Mouse (Mus musculus) hindbrain, embryonic 13.5 days (tissue): ENCODE data around the gene St3gal4. TPM values are rescaled to one million over a fixed set of nuclear protein-coding genes. Genes with fewer than 3 reads are reported as not detected.
A peak's percentile ranks its signal among the peaks of the same experiment; 100 is the strongest.

Experiments
- ATAC-seq: fragments of 200-750 bp; cut with Nextera tagmentation; 2 replicates; pipeline ENCODE4 v1.8.0; 2017; ENCODE audit warnings: moderate TSS enrichment; ENCODE audit not compliant: low FRiP score
- H3K27ac ChIP-seq: fragments of 300-500 bp; sonication (generic); 2 replicates; pipeline ENCODE4 v1.5.1; 2015; ENCODE audit warnings: inconsistent platforms, mild to moderate bottlenecking, moderate library complexity
- H3K27me3 ChIP-seq: fragments of 300-500 bp; sonication (generic); 2 replicates; pipeline ENCODE4 v1.6.1; 2015; ENCODE audit warnings: mild to moderate bottlenecking, inconsistent platforms
- H3K36me3 ChIP-seq: fragments of 300-500 bp; sonication (generic); 2 replicates; pipeline ENCODE4 v1.6.1; 2015; ENCODE audit warnings: mild to moderate bottlenecking, inconsistent platforms
- H3K4me1 ChIP-seq: fragments of 300-500 bp; sonication (generic); replicated peaks from 2 replicates; pipeline ENCODE4 v1.6.1; 2015; ENCODE audit warnings: inconsistent platforms
- H3K4me2 ChIP-seq: fragments of 300-500 bp; sonication (generic); 2 replicates; pipeline ENCODE4 v1.6.1; 2015; ENCODE audit warnings: inconsistent platforms, mild to moderate bottlenecking, moderate library complexity
- H3K4me3 ChIP-seq: fragments of 300-500 bp; sonication (generic); 2 replicates; pipeline ENCODE4 v1.5.1; 2015; ENCODE audit warnings: mild to moderate bottlenecking, inconsistent platforms
- H3K9ac ChIP-seq: fragments of 300-500 bp; sonication (generic); 2 replicates; pipeline ENCODE4 v1.6.1; 2015; ENCODE audit warnings: mild to moderate bottlenecking, inconsistent platforms
- H3K9me3 ChIP-seq: fragments of 300-500 bp; sonication (generic); 2 replicates; pipeline ENCODE4 v1.6.1; 2016; ENCODE audit warnings: inconsistent platforms
- WGBS: fragments of 180-500 bp; shearing (Covaris S2); methylation state at CpG from one replicate; pipeline ENCODE4 v1.1.7; 2015; 5-methylcytosine and 5-hydroxymethylcytosine counted together
- polyA plus RNA-seq: library from polyadenylated mRNA; unstranded; fragments of >200 nt; fragmentation: Nextera tagmentation; extraction: Ambion mirVana; gene quantifications from 2 replicates; pipeline ENCODE4 v1.2.1, GENCODE M21; 2015

Gene St3gal4
- polyA plus RNA-seq, 1 experiment from 2014 or later: 9.8 TPM

GRCm38 (mm10) chr9:35124678-35124955 is 5.5 kb upstream of the St3gal4 start:
- H3K4me3 ChIP-seq: no peak overlapping the region
- 97% methylated on average over 8 of the region's 8 CpGs for WGBS
- no peak for ATAC-seq

GRCm38 (mm10) chr9:35123804-35124677 is 5.0 kb upstream of the St3gal4 start:
- ATAC-seq: no peak
- no peaks in the 10 kb centered on the region for H3K4me1 ChIP-seq
- H3K4me3 ChIP-seq: no peak overlapping the region
- no peak overlapping the region for H3K9ac ChIP-seq
- no peak overlapping the region for H3K27ac ChIP-seq
- no peaks in the 10 kb centered on the region for H3K9me3 ChIP-seq
- WGBS: 89% methylated on average over 11 of the region's 11 CpGs
- no peaks in the 10 kb centered on the region for H3K27me3 ChIP-seq
- peaks cover 46% of the 10 kb centered on the region for H3K36me3 ChIP-seq
- H3K4me2 ChIP-seq: no peak overlapping the region

More at GRCm38 (mm10) chr9:35124678-35124955, 5.5 kb upstream of the St3gal4 start:
- H3K27ac ChIP-seq: no peak overlapping the region
- H3K9ac ChIP-seq: no peak overlapping the region
- H3K4me1 ChIP-seq: no peaks in the 10 kb centered on the region
- peaks cover 48% of the 10 kb centered on the region for H3K36me3 ChIP-seq
- no peak overlapping the region for H3K4me2 ChIP-seq
- H3K27me3 ChIP-seq: no peaks in the 10 kb centered on the region
- no peaks in the 10 kb centered on the region for H3K9me3 ChIP-seq

GRCm38 (mm10) chr9:35123456-35123803 is 4.4 kb upstream of the St3gal4 start:
- Histone ChIP-seq H3K36me3 (peaks cover 40% of the 10 kb centered on the region), H3K27ac (no peak overlapping the region), H3K4me1 (no peaks in the 10 kb centered on the region), H3K27me3 (no peaks in the 10 kb centered on the region), H3K9me3 (no peaks in the 10 kb centered on the region), H3K4me3 (no peak overlapping the region), H3K4me2 (no peak overlapping the region), H3K9ac (no peak overlapping the region)
- 64% methylated on average over 2 of the region's 2 CpGs for WGBS
- ATAC-seq: no peak

- H3K4me1 ChIP-seq: peaks cover 4% of the 10 kb centered on the region
- no peak overlapping the region for H3K27ac ChIP-seq
- no peak overlapping the region; the same call in 1 of the 2 replicates for H3K9ac ChIP-seq
- H3K4me3 ChIP-seq: no peak overlapping the region
- no peak overlapping the region for H3K4me2 ChIP-seq
- 88% methylated on average over 5 of the region's 5 CpGs for WGBS
- no peak for ATAC-seq
- H3K9me3 ChIP-seq: no peaks in the 10 kb centered on the region
- H3K27me3 ChIP-seq: no peaks in the 10 kb centered on the region
- H3K36me3 ChIP-seq: peaks cover 37% of the 10 kb centered on the region
These were observed 3.6 kb upstream of the St3gal4 start for GRCm38 (mm10) chr9:35122551-35123266.

GRCm38 (mm10) chr9:35118563-35118962 is 505 bp downstream of the St3gal4 start:
- H3K4me3 ChIP-seq: no peak overlapping the region
- no peak overlapping the region for H3K27ac ChIP-seq
- ATAC-seq: no peak
- 91% methylated on average over 2 of the region's 2 CpGs for WGBS
- no peak overlapping the region for H3K4me2 ChIP-seq
- no peaks in the 10 kb centered on the region for H3K9me3 ChIP-seq
- peaks cover 22% of the 10 kb centered on the region for H3K4me1 ChIP-seq
- H3K36me3 ChIP-seq: peaks cover 4% of the 10 kb centered on the region
- no peak overlapping the region for H3K9ac ChIP-seq
- no peaks in the 10 kb centered on the region for H3K27me3 ChIP-seq

GRCm38 (mm10) chr9:35117384-35118295 is 1.4 kb downstream of the St3gal4 start:
- H3K9me3 ChIP-seq: no peaks in the 10 kb centered on the region
- 0 out of 2 replicates have a peak, but pooled peaks cover 2% of the 10 kb centered on the region for H3K27me3 ChIP-seq
- ATAC-seq: peak; percentile 26
- H3K27ac ChIP-seq: peak overlapping the region; percentile 74
- peak overlapping the region; percentile 80 for H3K4me2 ChIP-seq
- peaks cover 4% of the 10 kb centered on the region; the same call in 1 of the 2 replicates for H3K36me3 ChIP-seq
- 35% methylated on average over 15 of the region's 15 CpGs for WGBS
- H3K4me1 ChIP-seq: peaks cover 22% of the 10 kb centered on the region
- H3K9ac ChIP-seq: peak overlapping the region; percentile 81
- peak overlapping the region; percentile 69 for H3K4me3 ChIP-seq

- H3K4me3 ChIP-seq: peak overlapping the region; percentile 69
- H3K9ac ChIP-seq: peak overlapping the region; percentile 81
- peaks cover 4% of the 10 kb centered on the region; the same call in 1 of the 2 replicates for H3K36me3 ChIP-seq
- H3K27ac ChIP-seq: peak overlapping the region; percentile 74
- H3K4me2 ChIP-seq: peak overlapping the region; percentile 80
- H3K9me3 ChIP-seq: no peaks in the 10 kb centered on the region
- WGBS: 1% methylated on average over 73 of the region's 84 CpGs
- peak; percentile 94 for ATAC-seq
- H3K27me3 ChIP-seq: 0 out of 2 replicates have a peak, but pooled peaks cover 2% of the 10 kb centered on the region
- peaks cover 29% of the 10 kb centered on the region for H3K4me1 ChIP-seq
These were observed 2.4 kb downstream of the St3gal4 start for GRCm38 (mm10) chr9:35116391-35117381.

GRCm38 (mm10) chr9:35115804-35116203 is 3.3 kb downstream of the St3gal4 start:
- 60% methylated on average over 4 of the region's 4 CpGs for WGBS
- H3K4me1 ChIP-seq: peaks cover 35% of the 10 kb centered on the region
- H3K27ac ChIP-seq: no peak overlapping the region
- H3K27me3 ChIP-seq: 0 out of 2 replicates have a peak, but pooled peaks cover 2% of the 10 kb centered on the region
- peak overlapping the region; percentile 80 for H3K4me2 ChIP-seq
- H3K36me3 ChIP-seq: no peaks in the 10 kb centered on the region
- H3K9ac ChIP-seq: peak overlapping the region; percentile 81
- no peaks in the 10 kb centered on the region for H3K9me3 ChIP-seq
- 0 out of 2 replicates have a peak, but pooled peaks have one; percentile 0 for ATAC-seq
- peak overlapping the region; percentile 69 for H3K4me3 ChIP-seq

- Histone ChIP-seq H3K27me3 (0 out of 2 replicates have a peak, but pooled peaks cover 2% of the 10 kb centered on the region), H3K9ac (no peak overlapping the region), H3K9me3 (no peaks in the 10 kb centered on the region), H3K4me1 (peaks cover 35% of the 10 kb centered on the region), H3K4me3 (no peak overlapping the region), H3K27ac (no peak overlapping the region), H3K36me3 (no peaks in the 10 kb centered on the region), H3K4me2 (peak overlapping the region; percentile 80; the same call in 1 of the 2 replicates)
- WGBS: 66% methylated on average over 3 of the region's 4 CpGs
- no peak for ATAC-seq
These were observed 3.8 kb downstream of the St3gal4 start for GRCm38 (mm10) chr9:35115299-35115698.

- H3K4me2 ChIP-seq: no peak overlapping the region
- 0 out of 2 replicates have a peak, but pooled peaks cover 2% of the 10 kb centered on the region for H3K27me3 ChIP-seq
- no peak for ATAC-seq
- H3K9me3 ChIP-seq: no peaks in the 10 kb centered on the region
- WGBS: 92% methylated on average over 3 of the region's 3 CpGs
- peaks cover 35% of the 10 kb centered on the region for H3K4me1 ChIP-seq
- no peak overlapping the region for H3K9ac ChIP-seq
- H3K27ac ChIP-seq: no peak overlapping the region
- no peaks in the 10 kb centered on the region for H3K36me3 ChIP-seq
- no peak overlapping the region for H3K4me3 ChIP-seq
These were observed 4.8 kb downstream of the St3gal4 start for GRCm38 (mm10) chr9:35114234-35114633.
